Mouse (Mus musculus) cerebellum, adult 9-11 months (tissue): Measurements from ENCODE around the gene Ralgps1.
A peak's percentile ranks its signal among the peaks of the same experiment; 100 is the strongest.

ENCODE experiments used
- DNase-seq: peaks from one replicate; pipeline ENCODE4 v3.0.0; 2022

Gene Ralgps1

DNA sequence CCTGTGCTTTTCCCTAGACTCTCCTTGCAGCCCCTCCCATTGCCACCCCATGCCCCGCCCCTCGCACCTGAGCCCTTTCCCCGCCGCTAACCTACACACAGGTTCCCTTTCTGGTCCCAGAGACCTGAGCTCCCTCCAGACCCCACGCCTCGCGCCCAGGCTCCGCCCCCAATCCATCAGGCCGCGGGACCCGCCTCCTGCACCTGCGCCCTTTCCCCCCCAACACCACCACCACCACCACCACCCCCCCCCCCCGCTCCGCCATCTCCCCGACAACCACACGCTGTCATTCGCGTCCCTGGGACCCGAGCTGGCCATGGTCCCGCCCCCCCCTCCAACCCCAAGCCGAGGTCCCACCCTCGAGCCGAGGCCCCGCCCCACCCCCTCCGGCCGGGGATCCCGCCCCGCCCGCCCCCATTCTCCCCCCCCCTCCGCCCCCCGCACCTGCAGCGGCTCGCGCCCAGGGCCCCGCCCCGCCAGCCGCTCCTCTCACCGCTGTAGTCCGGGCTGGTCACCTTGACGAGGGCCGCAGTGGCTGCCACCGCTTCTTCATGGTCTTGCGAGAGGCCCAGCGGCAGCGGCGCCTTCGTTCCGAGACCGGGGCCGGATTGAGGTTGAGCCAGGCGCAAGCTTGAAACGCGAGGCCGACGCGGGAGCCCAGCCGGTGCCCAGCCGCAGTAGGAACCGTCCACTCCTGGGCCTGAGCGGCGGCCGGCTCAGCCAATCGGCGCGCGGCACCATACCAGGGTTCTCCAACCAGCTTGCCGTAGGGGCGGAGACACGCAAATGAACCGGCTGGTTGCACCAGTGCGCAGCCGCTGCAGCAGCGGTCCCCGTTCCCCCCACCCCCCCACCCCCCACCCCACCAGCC, at the start of gene Ralgps1:
Gene Ralgps1, minus strand, starts transcription at position 710 of the 871 bp plus-strand sequence.
- peak; percentile 99 for DNase-seq

DNA sequence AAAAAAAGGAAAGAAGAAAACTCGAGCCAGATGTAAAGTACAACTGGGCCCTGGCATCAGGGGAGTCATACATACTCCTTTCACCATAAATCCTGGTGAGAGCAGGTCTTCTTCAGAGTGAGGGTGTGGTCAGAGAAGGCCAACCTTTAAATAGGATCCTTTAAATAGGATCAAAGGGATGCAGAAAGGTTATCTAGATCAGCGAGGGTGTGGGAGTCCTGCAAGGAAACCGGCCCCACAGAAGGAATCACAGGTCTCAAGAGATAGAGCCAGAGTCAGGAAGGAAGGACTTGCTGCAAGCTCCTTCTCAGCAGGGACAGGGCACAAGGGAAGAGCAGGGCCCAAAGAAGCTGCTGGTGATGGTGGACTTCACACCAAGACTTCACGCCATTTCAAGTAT, 46.2 kb upstream of the Ralgps1 start:
- no peak for DNase-seq

DNA sequence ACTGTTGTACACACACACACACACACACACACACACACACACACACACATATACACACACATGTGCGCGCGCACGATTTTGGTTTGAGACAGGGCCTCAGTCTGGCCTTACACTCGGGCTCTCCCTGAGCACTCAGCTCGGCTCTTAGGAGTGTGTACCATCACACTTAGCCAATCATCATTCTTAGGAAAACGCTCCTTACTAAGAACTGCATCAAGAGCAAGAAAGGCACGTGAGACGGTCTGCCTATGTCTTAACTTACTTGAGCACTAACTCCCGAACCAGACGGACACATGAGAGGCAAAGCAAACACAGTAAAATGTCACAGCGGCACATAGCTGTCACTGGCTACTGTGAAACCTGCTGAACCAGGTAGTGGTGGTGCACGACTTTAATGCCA, 42.7 kb upstream of the Ralgps1 start:
- no peak for DNase-seq

DNA sequence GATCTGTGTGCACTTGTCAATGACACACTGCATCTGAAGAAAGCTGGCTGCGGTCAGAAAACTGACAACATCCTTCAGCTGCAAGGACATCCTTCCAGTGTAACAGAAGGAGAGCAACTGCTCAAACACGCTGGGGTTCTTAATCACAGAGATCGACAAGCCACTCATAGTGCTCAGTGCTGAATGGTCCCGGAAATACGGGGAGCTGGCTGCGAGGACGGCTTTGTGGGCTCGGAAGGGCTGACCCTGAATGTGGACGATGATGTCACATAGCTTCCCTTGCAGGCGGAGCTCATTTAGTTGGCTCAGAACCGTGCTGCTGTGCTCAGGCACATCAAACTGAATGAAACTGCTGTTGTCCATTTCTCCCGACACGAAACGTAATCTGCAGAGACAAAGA, 40.8 kb upstream of the Ralgps1 start:
- DNase-seq, result no peak

DNA sequence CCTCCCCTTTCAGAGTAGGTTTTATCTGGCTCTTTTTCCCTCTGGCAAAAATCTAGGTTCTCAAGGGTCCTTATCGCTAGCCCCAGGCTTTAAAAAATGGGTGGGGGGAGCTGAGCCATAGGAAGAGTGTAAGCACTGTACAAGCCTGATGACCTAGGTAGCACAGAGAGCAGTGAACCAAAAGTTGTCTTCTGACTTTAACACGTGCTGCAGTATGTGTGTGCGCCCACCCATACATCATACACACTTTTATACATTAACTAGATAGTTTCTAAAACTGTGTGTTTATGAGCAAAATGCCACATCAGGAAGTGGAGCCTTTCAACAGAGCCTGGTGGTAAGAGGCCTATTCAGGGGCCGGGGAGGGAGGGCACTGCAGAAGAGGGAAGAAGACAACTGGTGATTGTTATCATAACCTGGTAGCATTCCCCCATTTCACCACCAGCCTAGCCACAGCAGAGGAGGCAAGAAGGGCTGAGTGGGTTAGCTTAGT, 32.3 kb upstream of the Ralgps1 start:
- no peak for DNase-seq

DNA sequence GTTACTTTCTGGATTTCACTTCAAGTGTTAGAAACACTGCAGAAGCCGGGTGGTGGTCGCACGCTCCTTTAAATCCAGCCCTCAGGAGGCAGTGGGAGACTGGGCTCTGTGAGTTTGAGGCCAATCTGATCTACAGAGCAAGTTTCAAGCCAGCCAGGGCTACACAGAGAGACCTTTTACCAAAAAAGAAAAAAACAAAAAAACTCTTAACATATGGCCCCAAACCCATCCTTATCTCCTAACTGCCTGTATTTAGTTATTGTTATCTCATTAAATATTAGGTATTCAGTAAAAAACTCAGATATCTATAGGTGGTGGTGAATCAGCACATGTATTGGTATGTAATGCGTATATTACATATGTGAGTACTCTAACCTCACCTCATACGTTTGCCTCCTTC, 31.4 kb upstream of the Ralgps1 start:
- DNase-seq, result no peak

DNA sequence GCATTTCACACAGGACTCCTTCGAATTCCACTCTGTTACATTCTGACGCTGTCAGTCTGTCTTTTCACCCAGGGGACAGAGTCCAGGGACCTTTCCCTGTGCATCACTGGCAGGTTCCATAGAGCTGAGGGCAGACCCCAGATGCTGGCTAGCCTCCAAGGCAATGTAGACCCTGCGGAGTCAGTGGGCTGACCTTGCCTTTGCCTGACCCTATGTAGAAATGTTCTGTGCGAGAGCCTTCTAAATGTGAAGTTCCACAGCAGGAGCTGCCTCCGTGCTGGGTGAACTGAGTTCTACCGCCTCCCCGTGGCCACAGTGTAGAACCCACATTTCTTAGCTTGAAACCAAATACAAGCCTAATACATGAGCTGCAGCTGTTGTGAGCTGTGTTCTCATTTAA, 30.9 kb upstream of the Ralgps1 start:
- DNase-seq, result peak; percentile 61

DNA sequence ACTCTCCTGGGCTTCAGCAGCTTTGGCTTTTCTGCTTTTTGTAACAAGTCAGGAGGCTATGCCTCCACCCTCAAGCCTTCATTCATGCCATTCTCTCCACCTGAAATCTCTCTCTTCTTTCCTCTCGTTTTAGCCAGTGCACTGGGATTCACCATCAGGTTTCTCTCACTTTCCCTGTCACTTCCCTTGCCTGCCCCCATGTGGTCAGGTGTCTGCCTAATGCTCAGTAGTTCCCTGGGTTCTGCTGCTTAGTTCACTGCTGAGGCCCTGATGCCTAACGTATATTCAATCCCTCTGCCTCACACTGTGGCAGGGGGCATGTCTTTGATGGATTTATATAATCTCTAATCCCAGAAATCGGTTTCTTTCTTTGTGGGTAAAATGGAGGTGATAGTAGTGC, 29.9 kb upstream of the Ralgps1 start:
- DNase-seq, result peak; percentile 38

DNA sequence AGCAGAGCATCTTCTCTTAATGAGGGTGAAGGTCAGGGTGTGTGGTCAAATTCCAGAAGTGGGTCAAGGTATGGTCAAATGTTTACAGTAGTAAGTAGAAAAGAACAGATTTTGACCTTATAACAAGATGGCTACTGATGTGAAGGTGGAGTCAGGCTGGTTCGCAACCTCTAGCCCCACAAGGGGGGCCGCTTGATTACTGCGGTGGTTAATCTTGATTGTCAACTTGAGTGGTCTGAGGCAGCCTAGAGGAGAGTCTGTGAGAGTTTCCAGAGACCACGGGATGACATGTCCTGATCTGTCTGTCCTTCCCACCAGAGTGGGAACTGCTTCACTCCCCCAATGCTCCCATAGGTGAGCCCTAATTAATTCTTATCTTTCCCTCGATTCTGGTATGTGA, 29.3 kb upstream of the Ralgps1 start:
- no peak for DNase-seq

DNA sequence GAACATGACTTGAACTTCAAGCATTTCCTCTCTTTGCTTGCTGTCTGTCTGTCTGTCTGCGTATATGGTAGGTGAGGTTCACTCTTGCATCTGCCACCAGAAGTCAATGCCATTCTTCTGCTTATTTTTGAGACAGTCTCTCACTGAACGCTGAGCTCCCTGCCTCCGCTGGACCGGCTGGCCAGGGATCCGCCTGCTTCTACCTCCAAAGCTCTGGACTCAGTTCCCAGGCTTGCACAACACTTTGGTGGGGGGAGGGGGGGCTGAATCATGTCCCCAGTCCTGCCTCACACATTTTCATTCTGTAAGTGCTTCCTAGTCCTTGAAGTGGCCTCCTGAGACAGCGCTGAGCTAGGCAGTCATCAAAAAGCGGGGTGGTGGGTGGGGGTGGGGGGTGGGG, 27.8 kb upstream of the Ralgps1 start:
- no peak for DNase-seq

DNA sequence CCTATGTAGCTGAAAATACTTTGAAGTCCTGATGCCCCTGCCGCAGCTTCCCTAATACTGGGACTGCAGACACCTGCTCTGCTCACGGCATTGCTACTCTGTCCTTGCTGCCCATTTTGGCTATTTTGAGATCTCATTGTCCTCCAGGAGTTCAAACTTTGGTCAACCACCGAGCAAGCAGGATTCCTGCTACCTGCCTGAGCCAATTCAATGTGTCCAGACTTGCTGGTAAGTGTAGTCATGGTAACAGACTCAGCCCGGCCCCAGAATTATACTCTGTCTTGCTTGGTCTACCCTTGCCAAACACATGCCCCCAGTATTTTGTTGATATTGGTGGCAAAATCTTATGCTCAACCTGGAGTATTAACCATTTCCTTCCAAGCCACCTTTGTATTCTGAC, 25.8 kb upstream of the Ralgps1 start:
- no peak for DNase-seq

DNA sequence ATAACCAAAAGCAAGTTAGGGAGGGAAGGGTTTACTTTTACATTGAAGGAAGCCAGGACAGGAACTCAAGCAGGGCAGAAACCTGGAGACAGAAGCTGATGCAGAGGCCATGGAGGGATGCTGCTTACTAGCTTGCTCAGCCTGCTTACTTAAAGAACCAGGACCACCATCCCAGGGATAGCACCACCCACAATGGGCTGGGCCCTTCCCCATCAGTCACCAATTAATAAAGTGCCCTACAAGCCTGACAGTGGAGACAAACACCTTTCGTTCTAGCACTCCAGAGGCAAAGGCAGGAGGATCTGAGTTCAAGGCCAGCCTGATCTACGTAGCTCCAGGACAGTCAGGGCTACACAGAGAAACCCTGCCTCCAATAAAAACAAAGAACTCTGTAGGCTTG, 23.8 kb upstream of the Ralgps1 start:
- DNase-seq, result no peak

DNA sequence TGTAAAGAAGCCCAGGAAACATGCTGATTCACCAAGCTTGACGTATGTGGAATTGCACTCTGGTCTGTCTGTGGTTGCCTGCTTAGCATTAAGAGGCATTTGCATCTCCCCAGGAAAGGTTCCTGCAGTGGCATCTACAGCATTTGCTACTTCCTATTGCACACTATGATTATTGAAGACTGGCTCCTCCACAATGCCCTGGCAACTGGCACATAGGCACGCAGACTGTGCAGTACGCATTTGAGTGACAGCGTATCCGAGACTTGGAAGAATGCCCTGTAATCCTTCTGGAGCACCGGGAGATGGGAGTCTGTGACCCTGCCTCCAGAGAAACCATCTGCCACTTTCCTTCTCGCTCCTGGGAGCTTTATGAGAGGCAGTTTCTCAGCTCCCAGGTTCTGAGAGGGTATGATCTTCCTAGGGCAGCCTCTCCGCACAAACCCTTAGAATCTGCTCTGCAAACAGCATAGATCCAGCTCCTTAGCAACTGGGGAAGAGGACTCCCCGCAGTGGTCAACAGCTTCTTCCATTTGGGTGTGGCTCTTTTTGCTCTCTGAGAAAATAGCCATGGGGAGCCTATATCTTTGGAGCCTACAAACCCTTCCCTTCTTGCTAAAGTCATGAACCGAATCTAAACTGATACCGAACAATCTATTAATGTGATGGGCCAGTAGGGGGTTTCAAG, 22.8 kb upstream of the Ralgps1 start:
- DNase-seq, result peak; percentile 83

DNA sequence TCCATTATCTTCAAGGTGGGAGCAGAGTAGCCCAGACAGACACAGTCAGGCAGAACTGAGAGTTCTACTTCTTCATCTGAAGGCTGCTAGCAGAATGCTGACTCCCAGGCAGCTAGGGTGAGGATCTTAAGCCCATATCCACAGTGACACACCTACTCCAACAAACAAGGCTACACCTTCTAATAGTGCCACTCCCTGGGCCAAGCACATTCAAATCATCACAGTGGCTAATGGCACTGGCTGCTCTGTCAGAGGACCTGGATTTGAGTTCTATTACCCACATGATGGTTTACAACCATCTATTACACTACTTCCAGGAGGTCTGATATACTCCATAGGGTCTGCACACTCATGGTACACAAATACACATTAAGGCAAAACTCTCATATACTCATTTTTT, 21.7 kb upstream of the Ralgps1 start:
- DNase-seq, result no peak

DNA sequence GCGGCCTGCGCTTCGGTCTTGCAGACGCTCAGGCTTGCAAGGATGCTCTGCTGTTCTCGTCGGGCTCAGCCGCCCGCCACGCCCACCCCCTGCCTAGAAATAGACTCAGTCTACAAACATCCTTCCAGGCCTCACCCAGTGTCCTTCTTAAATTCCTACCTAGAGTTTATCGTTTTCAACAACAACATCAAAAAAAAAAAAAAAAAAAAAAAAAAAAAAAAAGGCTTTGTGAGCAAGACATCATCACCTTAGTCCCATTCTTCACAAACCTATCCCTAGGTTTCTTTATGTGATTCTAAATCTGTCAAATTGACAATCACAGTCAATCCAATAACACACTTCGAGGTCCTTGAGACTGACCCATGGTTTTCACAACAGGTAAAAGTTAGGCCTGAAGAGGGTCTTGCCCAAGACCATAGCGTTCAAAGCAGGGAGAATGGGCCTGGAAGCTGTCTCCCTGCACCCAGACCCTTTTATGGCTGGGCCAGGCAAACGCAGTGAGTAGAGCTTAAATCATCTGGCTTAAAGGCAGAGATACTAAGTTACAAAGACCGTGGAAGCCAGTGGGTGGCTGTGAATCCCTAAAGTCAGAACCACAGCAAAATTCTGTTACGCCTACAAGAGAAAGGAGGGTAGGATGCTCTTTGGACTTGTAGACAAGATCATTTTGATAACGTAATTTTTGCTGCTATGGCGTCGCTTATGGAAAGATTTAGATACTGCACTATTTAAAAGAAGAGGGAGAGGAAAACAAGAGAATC, 542 bp upstream of the Ralgps1 start:
- no peak for DNase-seq

DNA sequence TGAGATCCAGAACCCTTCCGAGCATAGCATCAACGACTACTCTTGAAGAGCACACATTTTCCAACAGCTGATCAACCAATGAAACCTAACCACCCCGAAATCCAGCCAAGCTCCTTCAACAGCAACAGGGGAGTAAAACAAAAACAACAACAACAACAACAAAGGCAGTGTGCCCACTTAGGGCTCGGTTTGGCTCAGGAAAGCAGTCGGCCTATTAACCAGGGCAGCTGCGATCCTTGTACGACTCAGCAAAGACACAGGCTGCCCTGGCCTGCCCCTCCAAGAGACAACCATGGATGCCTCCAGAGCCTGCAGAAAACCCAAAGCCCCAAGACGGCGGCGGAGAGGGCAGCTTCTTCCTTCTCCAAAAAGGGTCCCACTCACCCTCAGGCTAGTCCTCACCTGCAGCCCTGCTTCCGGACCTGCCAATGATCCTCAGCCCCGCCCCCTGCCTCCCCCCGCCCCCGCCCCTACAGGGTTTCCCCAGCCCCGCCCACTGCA, 960 bp downstream of the Ralgps1 start:
- no peak for DNase-seq

DNA sequence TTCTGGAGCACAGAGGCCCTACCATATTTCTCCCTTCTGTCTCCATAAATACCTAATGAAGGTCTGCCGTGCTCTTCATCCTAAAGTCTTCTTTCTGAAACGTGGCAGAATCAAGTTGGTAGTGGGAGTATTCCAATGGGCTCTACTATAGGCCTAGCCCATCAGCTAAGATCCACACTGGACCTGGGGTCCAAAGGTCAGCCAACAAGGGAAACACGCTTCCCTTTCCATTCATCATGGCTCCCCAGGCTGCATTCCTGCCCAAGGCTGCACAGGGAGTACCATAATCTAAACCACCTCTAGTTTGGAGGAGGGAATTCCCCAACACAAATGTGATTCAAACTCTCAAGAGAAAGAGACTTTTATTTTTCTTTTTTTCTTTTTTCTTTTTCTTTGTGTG, 1.8 kb downstream of the Ralgps1 start:
- no peak for DNase-seq

DNA sequence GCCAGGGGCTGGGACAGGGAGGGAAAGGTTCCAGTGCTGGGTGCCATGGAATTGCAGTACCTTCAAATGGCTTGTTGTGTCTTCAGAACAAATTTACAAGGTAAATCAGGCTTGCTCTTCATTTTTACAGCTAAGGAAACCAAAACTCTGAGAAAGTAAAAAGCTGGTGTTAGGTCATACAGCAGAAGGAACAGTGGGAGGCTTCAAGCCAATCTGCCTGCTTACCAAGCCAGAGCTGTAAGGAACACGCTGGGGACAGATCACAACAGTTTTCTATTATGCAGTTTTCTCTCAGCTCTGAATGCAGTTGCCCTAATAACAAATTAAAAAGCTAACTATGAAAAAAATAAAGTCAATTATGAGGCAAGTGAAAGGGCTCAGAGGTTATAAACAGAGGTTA, 2.8 kb downstream of the Ralgps1 start:
- no peak for DNase-seq

DNA sequence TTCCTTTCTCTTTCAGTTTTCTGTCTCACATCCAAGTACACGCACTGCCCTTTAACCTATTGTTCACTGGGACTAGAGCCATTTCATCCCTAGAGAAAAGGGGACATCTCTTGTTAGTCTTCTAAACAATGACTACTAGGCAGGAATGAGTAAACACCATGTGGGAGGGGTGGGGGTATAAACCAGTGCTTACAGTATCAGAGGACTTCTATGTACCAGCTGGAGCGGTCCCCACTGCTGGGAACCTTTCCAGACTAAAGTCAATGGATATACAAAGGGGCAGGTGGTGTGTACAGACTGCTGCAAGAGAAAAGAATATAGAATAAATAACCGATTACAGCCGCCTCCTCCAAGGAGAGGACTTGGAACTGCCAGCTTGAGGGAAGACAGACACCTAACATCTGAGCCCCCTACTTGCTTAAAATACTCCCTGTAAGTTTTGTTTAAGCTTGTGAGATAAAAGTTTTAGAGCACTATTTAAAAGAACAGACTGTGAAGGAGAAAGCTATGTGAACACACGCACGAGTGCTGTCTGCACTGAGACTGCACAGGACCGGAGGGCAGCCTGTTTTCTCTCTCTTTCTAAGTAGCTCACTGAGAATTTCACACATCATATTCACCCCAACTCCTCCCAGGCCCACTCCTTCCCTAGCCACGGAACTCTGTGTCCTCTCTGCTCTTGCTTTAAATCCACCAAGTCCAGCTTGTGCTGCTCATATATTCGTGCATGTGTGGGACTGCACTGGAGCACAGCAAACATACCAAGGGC, 5.4 kb downstream of the Ralgps1 start:
- DNase-seq, result peak; percentile 46

DNA sequence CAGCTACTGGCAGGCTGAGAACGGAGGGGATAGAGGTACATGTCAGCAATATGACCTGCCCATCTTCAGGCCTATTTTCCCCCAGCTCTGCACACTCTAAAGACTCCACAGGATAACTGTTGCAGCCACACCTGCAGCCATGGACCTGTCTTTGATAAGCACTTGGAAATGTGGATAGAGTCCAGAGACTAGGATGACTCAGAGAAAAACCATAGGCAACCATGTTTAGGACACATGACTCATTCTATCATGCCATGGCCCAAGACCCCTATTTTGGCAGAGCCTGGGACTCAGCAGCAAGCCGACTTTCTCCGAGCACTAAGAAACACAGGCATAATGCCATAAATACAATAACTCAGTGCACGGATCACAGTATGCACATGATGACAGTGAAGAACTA, 6.6 kb downstream of the Ralgps1 start:
- peak; percentile 10 for DNase-seq

DNA sequence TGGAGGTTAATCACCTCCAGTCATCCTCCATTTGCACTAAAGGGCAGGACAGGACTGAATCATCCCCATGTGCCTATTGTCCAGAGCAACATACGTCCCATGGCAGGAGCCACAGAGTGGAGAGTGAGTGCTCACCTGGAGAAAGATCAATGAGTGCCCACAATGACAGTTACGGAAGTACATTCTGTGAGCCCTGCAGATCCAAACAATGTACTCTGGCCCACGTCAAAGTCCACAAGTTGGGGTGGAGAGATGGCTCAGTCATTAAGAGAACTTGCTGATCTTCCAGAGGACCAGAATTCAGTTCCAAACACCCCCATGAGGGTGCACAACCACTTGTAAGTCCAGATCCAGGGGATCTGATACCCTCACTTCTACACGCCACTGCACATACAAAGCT, 7.4 kb downstream of the Ralgps1 start:
- DNase-seq, result peak; percentile 6

DNA sequence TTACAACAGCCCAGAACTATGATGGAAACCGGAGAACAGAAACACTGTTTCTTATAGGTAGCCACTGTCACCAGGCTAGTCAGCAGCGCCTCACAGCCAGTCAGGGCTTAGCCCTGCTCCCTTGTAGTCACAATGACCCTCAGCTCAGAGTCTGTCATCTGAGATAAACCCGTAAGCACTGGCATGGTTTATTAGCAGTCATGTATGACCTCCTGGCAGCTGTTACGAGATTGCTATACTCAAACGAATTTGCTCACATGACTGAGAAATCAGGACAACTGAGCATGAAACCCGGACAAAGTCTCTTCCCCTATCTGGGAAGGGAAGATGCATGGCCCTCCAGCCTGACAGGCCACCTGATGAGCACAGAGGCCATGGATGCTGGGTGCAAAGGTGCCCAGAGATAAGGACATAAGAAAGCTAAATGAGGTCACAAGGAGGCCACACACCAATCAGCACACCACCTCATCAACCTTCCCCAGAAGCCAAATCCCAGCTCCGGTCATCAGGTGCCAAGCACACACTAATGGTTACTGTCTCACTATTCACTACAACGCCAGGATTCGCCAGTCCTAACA, 10.1 kb downstream of the Ralgps1 start:
- DNase-seq, result peak; percentile 11
